Mouse (Mus musculus) gastrocnemius, postnatal 25 days (tissue): Measurements from ENCODE around the gene Nat8f4. TPM values are rescaled to one million over a fixed set of nuclear protein-coding genes. Genes with fewer than 3 reads are reported as not detected.
A peak's percentile ranks its signal among the peaks of the same experiment; 100 is the strongest.
"Not testable (repeated sequence)": the region's sequence is repeated elsewhere in the genome, so short reads cannot be mapped to it uniquely, and the experiment has no call there.

Experiments used
- DNase-seq: peaks from one replicate; pipeline ENCODE4 v3.0.0; 2022
- long read RNA-seq, 2 experiments: library from polyadenylated mRNA; stranded (forward); transcript quantifications; one replicate each; pipeline ENCODE4 v2.0.0; 2021
- total RNA-seq, 2 experiments: library from RNA; stranded (reverse); gene quantifications; 1 replicate in 1 of 2; 2 replicates in 1 of 2; pipeline ENCODE4 v1.2.3; 2021

Nat8f4 gene
- total RNA-seq = under 1 TPM; 0.18 to 0.24 TPM
- long read RNA-seq, experiment 1 = 0 reads
- long read RNA-seq, experiment 2, partial matches to known transcripts = 1 of 1 reads
- long read RNA-seq, experiment 2, other reads (novel, unspliced or antisense) = 0 of 1 reads

DNA sequence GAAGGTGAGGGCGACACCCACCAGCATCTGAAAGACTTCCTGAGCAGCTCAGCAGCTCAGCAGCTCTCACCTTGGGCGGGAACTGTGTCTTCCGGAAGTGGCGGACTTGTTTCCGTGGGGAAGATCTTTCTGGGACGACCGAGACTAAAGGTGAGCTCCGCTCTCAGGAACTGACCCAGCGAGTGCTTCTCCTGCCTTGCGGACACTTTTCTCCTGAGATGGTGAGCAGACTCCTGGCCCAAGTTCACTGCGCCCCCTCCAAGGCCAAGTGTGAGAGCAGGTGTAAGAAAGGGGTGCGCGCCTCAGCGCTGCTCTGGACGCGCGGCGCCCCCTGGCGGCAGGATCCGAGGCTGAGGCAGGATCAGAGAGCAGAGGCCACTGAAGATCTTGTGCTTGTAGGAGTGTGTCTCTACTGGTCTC lies at the start of gene Nat8f4:
Gene Nat8f4 (minus strand): TSS at position 243 of the 420 bp plus-strand sequence.
- DNase-seq = peak; percentile 61

DNA sequence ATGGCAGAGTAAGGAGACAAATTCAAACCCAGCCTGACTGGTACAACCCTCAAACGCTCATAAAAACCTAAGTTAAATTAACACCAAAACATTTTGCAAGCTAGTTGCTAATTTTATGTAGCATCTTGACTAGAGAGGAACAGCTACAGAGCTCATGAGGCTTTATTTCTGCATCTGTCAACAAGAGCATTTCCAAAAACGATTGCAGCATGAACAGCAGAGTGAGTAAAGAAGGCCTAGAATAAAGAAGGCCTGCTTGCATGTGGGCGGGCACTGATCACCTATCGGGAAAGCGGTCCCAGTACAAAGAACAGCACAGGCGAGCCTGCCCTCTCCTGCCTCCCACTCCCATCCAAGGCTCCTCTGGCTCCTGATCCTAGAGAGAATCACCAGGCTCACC lies 43.9 kb upstream of the Nat8f4 start:
- no peak for DNase-seq

DNA sequence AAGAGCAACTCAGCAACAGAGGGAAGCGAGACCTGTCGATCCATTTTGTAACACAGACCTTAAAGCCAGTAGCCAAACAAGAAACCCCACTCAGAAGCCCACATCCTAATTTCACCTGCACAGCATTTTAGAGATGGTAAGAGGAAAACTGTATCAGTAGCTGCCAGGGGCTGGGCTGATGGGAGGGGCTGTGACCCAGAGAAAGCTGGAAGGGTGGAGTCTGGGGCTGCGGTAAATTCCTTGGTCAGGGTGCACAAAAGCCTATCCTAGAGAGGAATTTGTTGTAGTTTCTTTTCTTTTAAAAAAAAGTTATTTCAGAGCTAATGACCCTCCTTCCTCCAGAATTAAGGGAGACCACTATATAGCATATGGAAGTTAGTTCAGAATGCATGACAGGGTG lies 37.8 kb upstream of the Nat8f4 start:
- DNase-seq = no peak

DNA sequence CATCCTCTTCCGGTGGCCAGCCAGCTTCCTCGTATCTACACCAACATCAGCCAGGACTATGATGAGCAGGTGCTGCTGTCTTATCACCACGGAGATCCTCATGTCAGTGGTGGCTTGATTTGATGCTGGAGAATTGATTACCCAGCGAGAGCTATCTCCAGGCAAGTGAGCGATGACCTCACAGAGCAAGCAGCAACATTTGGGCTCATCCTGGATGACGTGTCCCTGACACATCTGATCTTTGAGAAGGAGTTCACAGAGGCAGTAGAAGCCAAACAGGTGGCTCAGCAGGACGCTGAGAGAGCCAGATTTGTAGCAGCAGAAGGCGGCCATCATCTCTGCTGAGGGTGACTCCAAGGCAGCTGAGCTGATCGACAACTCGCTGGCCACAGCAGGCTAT lies 34.0 kb upstream of the Nat8f4 start:
- no peak for DNase-seq

DNA sequence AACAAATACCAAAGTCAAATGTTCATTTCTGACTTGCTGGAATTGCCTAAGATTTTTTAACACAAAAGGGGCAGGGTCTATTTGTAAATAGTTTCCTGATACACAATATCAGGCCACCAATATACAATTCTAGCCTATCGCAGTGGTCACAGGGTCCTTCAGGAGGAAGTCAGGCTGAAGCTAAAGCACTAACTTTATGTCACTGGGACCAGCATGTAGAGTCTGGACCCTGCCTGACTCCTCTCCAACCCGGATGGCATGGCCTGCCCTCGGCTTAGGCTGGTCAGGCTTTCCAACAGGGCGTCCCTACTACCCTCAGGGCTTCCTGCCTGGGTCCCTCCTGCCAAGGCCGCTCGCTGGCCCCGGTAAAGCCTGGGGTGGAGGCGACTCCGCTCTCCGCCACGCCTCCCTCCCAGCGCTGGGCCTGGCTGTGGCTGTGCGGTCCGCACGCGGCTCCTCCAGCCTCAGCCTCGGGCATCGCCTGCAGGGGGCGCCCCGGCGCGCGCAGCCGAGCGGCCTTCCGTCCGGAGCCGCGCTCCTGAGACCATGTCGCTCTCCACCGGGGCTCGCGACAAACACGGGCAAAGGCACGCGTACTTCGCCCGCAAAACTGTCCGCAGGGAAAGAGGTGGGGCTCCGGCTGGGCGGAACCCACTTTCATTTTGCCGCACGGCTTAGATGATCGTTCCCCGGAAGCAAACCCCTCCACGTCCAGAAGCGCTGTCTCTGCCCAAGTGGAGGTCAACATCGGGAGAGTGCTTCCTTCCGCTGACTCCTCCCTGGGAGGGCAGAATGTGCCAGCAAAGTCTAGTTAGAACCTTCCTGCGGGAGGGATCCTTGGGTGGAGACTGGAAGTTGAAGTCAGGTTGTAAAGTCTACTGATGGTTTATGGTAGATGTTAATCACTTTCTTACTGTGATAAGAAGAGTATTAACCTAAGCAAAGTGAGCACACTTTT lies 32.1 kb upstream of the Nat8f4 start:
- DNase-seq = peak; percentile 86

DNA sequence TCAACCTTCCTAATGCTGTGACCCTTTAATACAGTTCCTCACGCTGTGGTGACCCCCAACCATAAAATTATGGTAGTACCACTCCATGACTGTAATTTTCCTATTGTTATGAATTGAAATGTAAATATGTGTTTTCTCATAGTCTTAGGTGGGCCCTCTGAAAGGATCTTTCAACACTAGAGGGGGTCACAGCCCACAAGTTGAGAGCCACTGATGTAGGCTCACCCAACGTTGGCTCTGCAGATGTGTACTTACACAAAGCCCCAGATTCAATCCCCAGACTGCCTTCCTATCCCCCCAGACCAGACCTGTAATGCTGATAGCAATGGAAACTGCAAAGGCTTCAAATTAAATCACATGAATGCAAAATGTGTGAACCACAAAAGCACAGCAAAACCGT lies 31.0 kb upstream of the Nat8f4 start:
- no peak for DNase-seq

DNA sequence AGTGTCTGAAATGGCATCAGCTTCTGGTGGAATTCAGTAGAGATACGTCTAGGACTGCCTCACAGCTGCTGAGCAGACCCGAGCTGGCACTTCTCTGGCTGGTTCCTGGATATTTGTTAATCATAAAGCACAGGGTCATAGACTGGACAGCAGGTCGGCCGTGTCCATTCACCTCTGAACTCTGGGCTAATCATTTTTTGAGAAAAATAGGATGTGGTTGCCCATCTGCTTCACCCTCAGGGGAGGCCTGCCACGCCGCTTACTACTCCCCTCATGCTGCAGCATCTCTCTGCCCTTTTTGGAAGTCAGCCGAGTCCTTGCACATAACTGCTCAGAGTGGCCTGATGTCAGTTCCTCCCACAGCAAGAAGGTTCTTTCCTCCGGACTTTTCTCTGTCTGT lies 29.4 kb upstream of the Nat8f4 start:
- no peak for DNase-seq

DNA sequence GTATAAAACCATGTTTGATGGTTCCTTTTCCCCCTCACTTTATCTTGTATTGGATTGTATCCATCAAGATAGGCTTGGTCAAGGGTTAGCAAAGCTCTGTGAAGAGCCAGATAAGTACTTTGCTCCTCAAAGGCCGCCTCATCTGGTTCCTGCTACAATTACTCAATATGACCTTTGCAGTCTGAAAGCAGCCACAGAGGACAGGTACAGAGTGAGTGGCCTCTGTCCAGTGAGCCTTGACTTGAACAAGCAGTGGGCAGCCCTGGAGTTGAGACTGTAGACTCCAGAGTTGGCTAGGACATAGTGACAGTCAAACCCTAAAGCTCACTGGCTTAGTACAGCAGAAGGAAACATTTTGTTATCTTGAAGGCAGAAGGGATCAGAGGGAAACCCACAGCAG lies 24.6 kb upstream of the Nat8f4 start:
- DNase-seq = no peak

DNA sequence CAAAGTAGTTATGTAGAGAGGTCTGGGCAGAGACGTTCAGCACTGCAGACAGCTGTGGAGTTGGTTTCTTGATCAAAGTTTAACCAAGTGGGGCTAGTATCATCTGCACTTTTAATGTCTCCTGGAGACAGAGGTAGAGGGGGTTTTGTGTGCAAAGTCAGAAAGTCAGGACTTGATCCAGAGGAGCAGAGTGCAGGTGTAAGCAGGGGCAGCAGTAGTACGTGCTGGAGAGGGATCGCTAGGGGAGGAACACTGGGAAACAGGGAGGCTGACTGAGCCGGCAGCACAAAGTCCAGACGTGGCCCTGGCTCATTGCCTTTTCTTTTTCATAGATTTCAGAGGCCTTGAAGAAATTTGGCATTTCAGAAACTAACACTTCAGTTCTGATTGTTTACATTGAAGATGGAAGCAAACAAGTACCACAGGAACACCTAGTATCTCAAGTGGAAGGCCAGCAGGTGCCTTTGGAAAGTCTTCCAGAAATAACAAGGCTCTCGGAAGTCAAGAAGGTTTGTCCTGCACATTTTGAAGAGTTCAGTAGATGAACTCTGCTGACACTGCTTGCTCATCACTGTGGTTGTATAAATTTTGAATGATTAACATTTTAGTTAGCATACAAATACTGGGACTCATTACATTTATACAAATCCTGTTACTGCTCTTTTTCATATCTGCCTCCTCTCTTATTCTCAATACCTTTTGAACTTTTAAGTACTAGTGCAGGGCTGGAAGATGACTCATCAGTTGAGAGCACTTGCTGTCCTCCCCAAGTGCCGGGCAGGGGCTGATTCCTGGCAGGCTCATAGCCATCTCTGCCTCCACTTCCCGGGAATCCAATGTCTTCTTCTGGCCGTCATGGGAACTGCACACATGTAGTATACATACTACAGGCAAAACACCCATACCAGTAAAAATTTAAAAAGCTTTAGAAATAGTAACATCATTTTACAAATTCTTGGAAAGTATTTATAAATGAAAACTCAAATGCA lies 23.1 kb upstream of the Nat8f4 start:
- DNase-seq = no peak

DNA sequence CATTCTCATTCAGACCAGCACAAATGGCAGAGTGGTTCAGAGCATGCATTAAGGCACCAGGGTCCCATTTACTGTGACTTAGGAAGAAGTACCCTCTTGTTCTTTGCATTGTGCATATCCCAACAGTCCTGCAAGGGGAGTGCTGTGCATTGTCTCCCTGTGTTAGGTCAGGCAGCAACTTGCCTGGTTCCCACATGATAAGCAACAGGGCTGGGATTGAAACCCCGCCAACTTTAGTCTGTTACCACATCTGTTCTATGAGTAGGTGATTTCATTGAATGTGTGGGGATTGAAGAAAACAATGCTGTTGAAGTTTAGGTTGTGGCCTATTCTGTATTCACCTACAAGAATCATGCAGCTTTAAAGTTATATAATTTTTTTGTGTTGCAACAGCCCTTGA lies 22.0 kb upstream of the Nat8f4 start:
- DNase-seq = no peak

DNA sequence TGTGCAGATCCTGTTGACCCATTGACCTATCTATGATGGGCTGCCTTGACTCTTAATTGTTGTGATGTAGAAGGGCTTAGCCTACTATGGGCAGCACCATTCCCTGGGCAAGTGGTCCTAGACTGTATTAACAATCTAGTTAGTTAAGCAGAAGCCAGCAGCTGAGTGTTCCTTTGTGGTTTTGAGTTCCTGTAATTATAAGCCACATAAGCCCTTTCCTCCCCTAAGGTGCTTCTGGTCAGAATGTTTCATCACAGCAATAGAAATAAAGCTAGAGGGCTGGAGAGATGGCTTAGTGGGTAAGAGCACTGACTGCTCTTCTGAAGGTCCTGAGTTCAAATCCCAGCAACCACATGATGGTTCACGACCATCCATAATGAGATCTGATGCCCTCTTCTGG lies 19.0 kb upstream of the Nat8f4 start:
- no peak for DNase-seq

DNA sequence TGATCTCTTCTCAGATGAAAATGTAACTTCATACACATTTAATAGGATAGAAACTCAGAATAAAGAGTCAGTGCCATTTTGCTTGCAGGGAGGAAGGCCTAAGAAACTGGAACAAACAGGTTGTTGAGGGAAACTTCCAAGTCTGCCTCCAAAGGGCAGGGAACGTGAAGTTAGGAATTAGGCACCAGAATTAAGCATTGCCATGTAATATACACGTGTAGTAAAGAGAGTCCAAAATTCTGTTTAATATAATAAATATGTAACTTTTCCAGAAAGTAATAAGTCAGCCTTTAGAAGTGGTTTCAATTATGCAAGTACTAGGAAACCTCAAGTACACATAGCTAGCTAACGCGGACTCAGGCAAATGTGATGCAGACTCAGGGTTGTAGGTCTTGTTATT lies 14.7 kb upstream of the Nat8f4 start:
- DNase-seq = no peak

DNA sequence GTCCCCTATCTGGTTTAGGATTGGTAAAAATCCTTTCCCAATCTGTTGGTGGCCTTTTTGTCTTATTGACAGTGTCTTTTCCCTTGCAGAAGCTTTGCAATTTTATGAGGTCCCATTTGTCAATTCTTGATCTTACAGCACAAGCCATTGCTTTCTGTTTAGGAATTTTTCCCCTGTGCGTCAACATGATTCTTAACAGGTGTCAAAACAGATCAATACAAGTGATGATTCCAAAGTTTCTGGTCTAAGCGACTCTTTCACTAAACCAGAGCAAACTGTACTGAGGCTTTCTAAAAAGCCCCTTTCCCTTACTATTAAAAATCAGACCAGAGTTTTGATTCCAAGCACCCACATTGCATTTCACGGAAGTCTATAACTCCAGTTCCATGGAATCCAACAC lies 13.7 kb upstream of the Nat8f4 start:
- DNase-seq = not testable (repeated sequence)

DNA sequence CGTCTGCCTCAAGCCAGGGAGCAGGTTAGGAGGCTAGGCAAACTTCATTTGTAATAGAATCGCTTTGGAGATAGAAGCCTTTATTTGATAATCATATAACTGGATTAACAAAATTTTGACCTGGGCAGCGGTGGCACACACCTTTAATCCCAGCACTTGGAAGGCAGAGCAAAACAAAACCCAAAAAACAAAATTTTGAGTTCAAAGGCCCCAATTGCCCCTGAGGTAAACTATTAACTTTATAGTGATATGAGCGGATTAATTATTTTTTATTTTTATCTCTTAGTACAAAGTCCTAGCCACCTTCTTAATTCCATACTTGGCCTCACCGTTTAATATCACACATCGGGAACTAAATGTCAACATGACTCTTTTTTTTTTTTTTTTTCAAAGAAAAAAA lies 11.9 kb upstream of the Nat8f4 start:
- no peak for DNase-seq

DNA sequence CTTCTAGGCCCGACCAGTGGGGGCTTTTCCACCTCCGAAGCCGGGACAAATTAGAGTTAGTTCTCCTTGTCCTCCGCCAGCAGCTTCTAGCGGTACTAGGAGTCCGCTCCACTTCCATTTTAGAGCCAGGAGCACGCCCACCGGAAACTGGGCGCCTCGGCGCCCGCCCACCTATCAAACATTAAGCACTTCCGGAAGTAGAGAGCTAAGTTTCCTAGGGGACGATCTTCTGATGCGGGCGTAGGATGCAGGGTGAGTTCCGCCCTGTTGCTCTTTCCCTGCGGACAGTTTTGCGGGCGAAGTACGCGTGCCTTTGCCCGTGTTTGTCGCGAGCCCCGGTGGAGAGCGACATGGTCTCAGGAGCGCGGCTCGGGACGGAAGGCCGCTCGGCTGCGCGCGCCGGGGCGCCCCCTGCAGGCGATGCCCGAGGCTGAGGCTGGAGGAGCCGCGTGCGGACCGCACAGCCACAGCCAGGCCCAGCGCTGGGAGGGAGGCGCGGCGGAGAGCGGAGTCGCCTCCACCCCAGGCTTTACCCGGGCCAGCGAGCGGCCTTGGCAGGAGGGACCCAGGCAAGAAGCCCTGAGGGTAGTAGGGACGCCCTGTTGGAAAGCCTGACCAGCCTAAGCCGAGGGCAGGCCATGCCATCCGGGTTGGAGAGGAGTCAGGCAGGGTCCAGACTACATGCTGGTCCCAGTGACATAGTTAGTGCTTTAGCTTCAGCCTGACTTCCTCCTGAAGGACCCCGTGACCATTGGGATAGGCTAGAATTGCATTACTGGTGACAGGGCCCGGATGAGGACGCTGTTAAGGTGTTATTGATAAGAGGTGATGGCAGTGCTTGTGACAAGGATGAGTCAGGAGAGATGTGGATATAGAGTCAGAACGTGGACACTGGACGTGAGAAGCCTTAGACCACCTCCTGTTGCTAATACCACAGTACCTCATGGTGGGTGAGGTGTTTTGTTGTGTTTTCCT lies 11.1 kb upstream of the Nat8f4 start, which contains the start of gene Nat8f1:
Gene Nat8f1 (minus strand): TSS at position 149 of the 975 bp plus-strand sequence.
- DNase-seq = peak; percentile 87

DNA sequence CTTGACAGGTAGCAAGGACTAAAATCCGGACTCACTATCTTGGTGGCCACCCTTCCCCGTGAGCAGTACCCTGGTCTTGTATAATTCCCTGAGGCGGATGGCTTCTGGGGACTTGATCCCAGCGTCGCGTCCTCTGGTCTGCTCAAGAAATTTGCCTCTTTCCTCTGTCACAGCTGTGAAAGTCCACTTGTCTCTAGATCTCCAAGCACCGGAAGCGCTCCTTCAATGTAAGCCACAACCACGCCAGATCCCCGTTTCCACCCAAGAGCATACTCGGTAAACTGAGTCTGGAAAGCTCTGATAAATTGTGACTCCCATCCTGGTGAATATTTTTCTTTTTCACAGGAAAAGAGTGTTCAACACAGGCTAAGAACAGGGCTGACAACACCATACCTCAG lies 10.5 kb upstream of the Nat8f4 start:
- DNase-seq = no peak

DNA sequence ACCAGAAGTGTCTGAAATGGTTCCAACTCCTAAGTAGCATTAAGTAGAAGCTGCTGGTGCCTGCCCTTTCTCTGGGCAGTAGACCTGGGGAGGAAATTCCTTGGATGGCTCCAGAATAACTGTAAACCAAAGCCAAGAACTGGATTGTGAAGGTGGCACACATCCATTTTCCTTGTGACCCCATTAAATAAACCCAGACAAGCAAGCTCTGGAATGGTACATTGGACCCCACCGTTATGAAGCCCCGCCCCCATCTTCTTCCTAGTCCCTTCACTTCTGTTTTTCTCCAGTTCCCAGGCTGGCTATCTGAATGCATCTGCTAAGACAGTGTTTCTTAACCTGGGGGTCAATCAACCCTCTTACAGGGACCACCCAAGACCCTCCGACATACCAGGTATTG lies 6.9 kb upstream of the Nat8f4 start, which contains the start of gene Tprkb:
Gene Tprkb (plus strand): TSS at position 279 of the 400 bp plus-strand sequence.
- no peak for DNase-seq

DNA sequence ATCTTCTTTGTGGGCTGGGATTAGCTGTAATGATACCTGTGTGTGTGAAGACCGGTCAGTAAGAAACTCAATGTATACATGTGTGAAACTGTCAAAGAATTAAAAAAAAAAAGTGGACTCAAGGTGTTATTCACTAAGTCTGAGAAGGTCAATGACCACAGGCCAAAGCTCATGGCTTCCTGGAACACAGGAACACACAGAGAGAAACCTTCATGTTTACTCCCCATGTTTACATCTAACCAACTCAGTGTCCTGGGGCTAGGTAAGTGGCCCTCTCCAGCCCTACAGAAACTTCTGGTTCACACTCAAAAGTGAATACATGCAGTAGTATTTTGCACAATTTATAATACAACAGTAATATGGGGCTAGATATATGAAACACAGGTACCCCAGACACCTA lies 5.0 kb upstream of the Nat8f4 start:
- DNase-seq = no peak

DNA sequence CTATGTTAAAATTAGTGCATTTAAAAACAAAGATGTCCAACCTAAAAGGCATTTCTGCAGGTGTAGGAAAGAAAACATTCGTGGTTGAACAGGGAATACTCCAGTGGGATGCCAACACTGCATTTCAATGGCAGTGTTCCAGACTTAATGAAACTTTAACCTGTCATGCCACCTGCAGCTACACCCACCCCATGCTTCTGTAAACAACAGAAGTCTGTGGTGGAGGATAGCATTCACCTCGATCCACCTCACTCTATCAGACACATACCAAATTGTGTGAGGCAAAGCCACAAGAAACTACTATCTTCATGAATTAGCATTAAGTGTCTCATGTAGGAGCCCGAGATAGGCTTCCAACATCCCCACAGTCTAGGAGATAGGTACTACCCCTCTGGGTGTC lies 3.7 kb upstream of the Nat8f4 start:
- DNase-seq = no peak

DNA sequence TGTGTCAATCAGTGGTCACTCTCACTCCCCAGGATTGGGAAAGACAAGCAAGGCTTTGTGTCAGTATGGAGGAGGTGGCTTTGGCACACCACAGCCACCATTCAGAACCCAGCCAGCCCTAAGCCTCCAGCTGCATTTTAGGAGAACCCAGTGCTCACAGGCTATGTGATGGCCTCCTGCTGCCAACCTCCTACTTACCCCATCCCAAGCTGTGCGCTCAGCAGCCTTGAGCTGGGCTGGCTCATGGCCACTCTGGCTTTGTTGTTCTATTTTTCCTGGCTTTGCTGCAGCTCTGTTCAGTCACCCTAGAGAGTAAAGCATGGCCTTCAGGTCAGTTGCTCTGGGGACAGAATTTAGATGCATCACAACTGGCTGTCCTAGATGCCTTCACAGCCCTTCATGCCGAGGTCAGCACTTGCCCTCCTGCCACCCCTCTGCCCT lies 2.2 kb upstream of the Nat8f4 start:
- DNase-seq = peak; percentile 48

DNA sequence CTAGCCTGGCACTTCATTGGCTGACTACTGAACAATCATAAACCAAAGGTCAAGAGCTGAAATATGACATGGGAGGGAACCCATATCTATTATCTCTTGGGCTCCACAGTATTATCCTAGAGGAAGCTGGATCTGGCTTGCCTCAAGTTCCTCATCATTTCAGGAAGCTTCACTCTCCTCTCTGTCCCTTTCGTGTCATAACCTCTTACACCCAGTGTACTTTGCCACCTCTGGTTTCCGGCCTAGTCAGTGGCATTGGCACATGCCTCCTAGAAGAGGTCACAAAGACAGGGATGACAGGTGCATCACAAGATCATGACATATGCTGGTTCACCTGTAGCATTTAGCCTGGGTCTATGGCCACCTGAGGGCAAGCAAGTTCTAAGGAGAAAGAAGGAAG lies 2.4 kb downstream of the Nat8f4 start:
- DNase-seq = no peak
